Mouse (Mus musculus) gonadal fat pad, adult 2 months (tissue): ENCODE measurements around the gene Klhdc4. TPM values are rescaled to one million over a fixed set of nuclear protein-coding genes. Genes with fewer than 3 reads are reported as not detected.

Experiments used
- DNase-seq: peaks from one replicate; pipeline ENCODE4 v3.0.0-alpha.2; 2012; ENCODE audit warnings: low read depth
- polyA plus RNA-seq: library from polyadenylated mRNA; depleted of rRNA; stranded (reverse); fragments of >200 nt; gene quantifications from 2 replicates; pipeline ENCODE4 v1.2.3, GENCODE M21; 2012; rRNA removed

The Klhdc4 gene
- polyA plus RNA-seq, 1 experiment: 22.0 TPM

GRCm38 (mm10) chr8:121750512-121750911 lies 78.9 kb downstream of the Klhdc4 start:
- DNase-seq: no peak

GRCm38 (mm10) chr8:121749501-121749900 lies 79.9 kb downstream of the Klhdc4 start:
- no peak for DNase-seq

Other genes with a start within 250 kb of the Klhdc4 start
- 76.9 and 94.2 TPM in 2 replicates for gene Map1lc3b, start 239.2 kb downstream of the Klhdc4 start, polyA plus RNA-seq
- gene Zcchc14, start 176.7 kb downstream of the Klhdc4 start, polyA plus RNA-seq: 18.2 and 21.2 TPM in 2 replicates
- 0.06 and 0.08 TPM in 2 replicates for gene Jph3, start 99.9 kb downstream of the Klhdc4 start, polyA plus RNA-seq
- 438 and 659 TPM in 2 replicates for gene Slc7a5, start 78.1 kb upstream of the Klhdc4 start, polyA plus RNA-seq
- gene Car5a, start 115.3 kb upstream of the Klhdc4 start, polyA plus RNA-seq: 0.09 TPM in 1 of 2 replicates, not detected in the other
- 26.6 and 33.9 TPM in 2 replicates for gene Banp, start 120.2 kb upstream of the Klhdc4 start, polyA plus RNA-seq